Mouse (Mus musculus): ENCODE data around the gene Abhd16a. TPM values are rescaled to one million over a fixed set of nuclear protein-coding genes. Genes with fewer than 3 reads are reported as not detected.

Gene Abhd16a
- polyA plus RNA-seq, 1 experiment, result 64.7 TPM

- H3K4me3 ChIP-seq, result peak overlapping the region; percentile 90
- H3K36me3 ChIP-seq (ENCODE audit: control insufficient read depth, insufficient read depth), result no peaks in the 10 kb centered on the region
- TF ChIP-seq USF1 (IDR thresholded peaks at IDR 0.05; ENCODE audit: low read depth) (peak; percentile 24), SRF (IDR thresholded peaks at IDR 0.05; ENCODE audit: control insufficient read depth, insufficient read length, low read depth) (no peak)
- peak overlapping the region; percentile 86 for H3K4me2 ChIP-seq (ENCODE audit: low read depth)
- peak overlapping the region; percentile 27 for H3ac ChIP-seq (ENCODE audit: control insufficient read depth, insufficient read length)
- peaks cover 40% of the 10 kb centered on the region for H3K79me2 ChIP-seq (ENCODE audit: control insufficient read depth, insufficient read depth)
- no peaks in the 10 kb centered on the region for H3K27me3 ChIP-seq (ENCODE audit: control insufficient read depth, insufficient read depth, insufficient read length)
These were observed 36.5 kb downstream of the Abhd16a start for GRCm38 (mm10) chr17:35125578-35125977.

- Histone ChIP-seq H3K27me3 (ENCODE audit: control insufficient read depth, insufficient read depth, insufficient read length) (no peaks in the 10 kb centered on the region), H3K36me3 (ENCODE audit: control insufficient read depth, insufficient read depth) (no peaks in the 10 kb centered on the region), H3K4me3 (peak within 1 kb of the TSS; percentile 90), H3K79me2 (ENCODE audit: control insufficient read depth, insufficient read depth) (peaks cover 36% of the 10 kb centered on the region), H3ac (ENCODE audit: control insufficient read depth, insufficient read length) (peak within 1 kb of the TSS; percentile 27), H3K4me2 (ENCODE audit: low read depth) (peak within 1 kb of the TSS; percentile 86)
- TF ChIP-seq POLR2AphosphoS2 (IDR thresholded peaks at IDR 0.05; ENCODE audit: insufficient read length, low read depth) (peak; percentile 77), MYOG (IDR thresholded peaks at IDR 0.05; ENCODE audit: control insufficient read depth in 1 of 3, insufficient read depth in 1 of 3, insufficient read length in 2 of 3, low read depth in 2 of 3) (peak in 2 of 3 experiments; percentile 54 to 68), E2F4 (IDR thresholded peaks at IDR 0.05; ENCODE audit: insufficient read depth) (no peak), TCF3 (IDR thresholded peaks at IDR 0.05; ENCODE audit: insufficient read length, low read depth) (no peak), SRF (IDR thresholded peaks at IDR 0.05; ENCODE audit: control insufficient read depth, insufficient read length, low read depth) (peak; percentile 15), TCF12 (IDR thresholded peaks at IDR 0.05; ENCODE audit: insufficient read depth, poor library complexity, severe bottlenecking) (no peak), POLR2A (IDR thresholded peaks at IDR 0.05; ENCODE audit: insufficient read length, low read depth) (peak; percentile 86), REST (IDR thresholded peaks at IDR 0.05; ENCODE audit: insufficient read depth, insufficient read length) (no peak), USF1 (IDR thresholded peaks at IDR 0.05; ENCODE audit: low read depth) (no peak), CEBPB (IDR thresholded peaks at IDR 0.05; ENCODE audit: insufficient read depth, poor library complexity, severe bottlenecking) (no peak), MYOD1 (IDR thresholded peaks at IDR 0.05; ENCODE audit: control insufficient read depth in 1 of 3, insufficient read length in 2 of 3, low read depth in 2 of 3) (peak in 2 of 3 experiments; percentile 34 to 68), MAX (IDR thresholded peaks at IDR 0.05; ENCODE audit: low read depth) (no peak)
These were observed 37.1 kb downstream of the Abhd16a start, which contains the start of gene D17H6S53E for GRCm38 (mm10) chr17:35126206-35126611. D17H6S53E (plus strand) TSS chr17:35126373.

- Histone ChIP-seq H3ac (ENCODE audit: control insufficient read depth, insufficient read length) (peak overlapping the region; percentile 27), H3K27me3 (ENCODE audit: control insufficient read depth, insufficient read depth, insufficient read length) (no peaks in the 10 kb centered on the region), H3K4me2 (ENCODE audit: low read depth) (peak overlapping the region; percentile 86), H3K79me2 (ENCODE audit: control insufficient read depth, insufficient read depth) (peaks cover 32% of the 10 kb centered on the region), H3K4me3 (peak overlapping the region; percentile 90), H3K36me3 (ENCODE audit: control insufficient read depth, insufficient read depth) (no peaks in the 10 kb centered on the region)
- no peak for TF ChIP-seq TCF12 (IDR thresholded peaks at IDR 0.05; ENCODE audit: insufficient read depth, poor library complexity, severe bottlenecking)
- TF ChIP-seq TCF3 (IDR thresholded peaks at IDR 0.05; ENCODE audit: insufficient read length, low read depth), result no peak
- TF ChIP-seq MAX (IDR thresholded peaks at IDR 0.05; ENCODE audit: low read depth), result no peak
These were observed 38.0 kb downstream of the Abhd16a start for GRCm38 (mm10) chr17:35127017-35127416.

GRCm38 (mm10) chr17:35128996-35129395, 39.9 kb downstream of the Abhd16a start:
- H3K4me3 ChIP-seq, result no peak overlapping the region
- no peak overlapping the region for H3K4me2 ChIP-seq (ENCODE audit: low read depth)
- H3K79me2 ChIP-seq (ENCODE audit: control insufficient read depth, insufficient read depth), result peaks cover 23% of the 10 kb centered on the region
- H3K36me3 ChIP-seq (ENCODE audit: control insufficient read depth, insufficient read depth), result no peaks in the 10 kb centered on the region
- no peak for TF ChIP-seq POLR2A (IDR thresholded peaks at IDR 0.05; ENCODE audit: insufficient read length, low read depth)
- no peak for TF ChIP-seq E2F4 (IDR thresholded peaks at IDR 0.05; ENCODE audit: insufficient read depth)
- no peak for TF ChIP-seq SRF (IDR thresholded peaks at IDR 0.05; ENCODE audit: control insufficient read depth, insufficient read length, low read depth)
- TF ChIP-seq MYOD1 (IDR thresholded peaks at IDR 0.05; ENCODE audit: control insufficient read depth in 1 of 3, insufficient read length in 2 of 3, low read depth in 2 of 3), result no peak
- TF ChIP-seq TCF3 (IDR thresholded peaks at IDR 0.05; ENCODE audit: insufficient read length, low read depth), result no peak
- TF ChIP-seq MAX (IDR thresholded peaks at IDR 0.05; ENCODE audit: low read depth), result no peak
- TF ChIP-seq MYOG (IDR thresholded peaks at IDR 0.05; ENCODE audit: control insufficient read depth in 1 of 3, insufficient read depth in 1 of 3, insufficient read length in 2 of 3, low read depth in 2 of 3), result no peak
- TF ChIP-seq TCF12 (IDR thresholded peaks at IDR 0.05; ENCODE audit: insufficient read depth, poor library complexity, severe bottlenecking), result no peak
- TF ChIP-seq CEBPB (IDR thresholded peaks at IDR 0.05; ENCODE audit: insufficient read depth, poor library complexity, severe bottlenecking), result no peak
- TF ChIP-seq REST (IDR thresholded peaks at IDR 0.05; ENCODE audit: insufficient read depth, insufficient read length), result no peak
- no peak for TF ChIP-seq POLR2AphosphoS2 (IDR thresholded peaks at IDR 0.05; ENCODE audit: insufficient read length, low read depth)
- TF ChIP-seq USF1 (IDR thresholded peaks at IDR 0.05; ENCODE audit: low read depth), result no peak
- no peak overlapping the region for H3ac ChIP-seq (ENCODE audit: control insufficient read depth, insufficient read length)
- no peaks in the 10 kb centered on the region for H3K27me3 ChIP-seq (ENCODE audit: control insufficient read depth, insufficient read depth, insufficient read length)

- peaks cover 31% of the 10 kb centered on the region for H3K79me2 ChIP-seq (ENCODE audit: control insufficient read depth, insufficient read depth)
- no peaks in the 10 kb centered on the region for H3K36me3 ChIP-seq (ENCODE audit: control insufficient read depth, insufficient read depth)
- H3ac ChIP-seq (ENCODE audit: control insufficient read depth, insufficient read length), result no peak overlapping the region
- no peak overlapping the region for H3K4me2 ChIP-seq (ENCODE audit: low read depth)
- peak; percentile 40 for TF ChIP-seq POLR2AphosphoS2 (IDR thresholded peaks at IDR 0.05; ENCODE audit: insufficient read length, low read depth)
- no peak for TF ChIP-seq MYOD1 (IDR thresholded peaks at IDR 0.05; ENCODE audit: control insufficient read depth in 1 of 3, insufficient read length in 2 of 3, low read depth in 2 of 3)
- no peaks in the 10 kb centered on the region for H3K27me3 ChIP-seq (ENCODE audit: control insufficient read depth, insufficient read depth, insufficient read length)
- H3K4me3 ChIP-seq, result no peak overlapping the region
These were observed 42.0 kb downstream of the Abhd16a start for GRCm38 (mm10) chr17:35131038-35131437.
